Mouse (Mus musculus) embryonic facial prominence, embryonic 13.5 days (tissue): ENCODE results near the gene Bola1. TPM values are rescaled to one million over a fixed set of nuclear protein-coding genes. Genes with fewer than 3 reads are reported as not detected.

Source experiments
- ATAC-seq: fragments of 200-750 bp; cut with Nextera tagmentation; 2 replicates; pipeline ENCODE4 v1.8.0; 2017; ENCODE audit warnings: low read depth; ENCODE audit not compliant: insufficient number of reproducible peaks, insufficient read depth, low FRiP score, low TSS enrichment
- H3K27ac ChIP-seq: fragments of 300-500 bp; sonication (generic); 2 replicates; pipeline ENCODE4 v1.5.1; 2015; ENCODE audit warnings: moderate library complexity, mild to moderate bottlenecking, inconsistent platforms
- H3K27me3 ChIP-seq: fragments of 300-500 bp; sonication (generic); 2 replicates; pipeline ENCODE4 v1.6.1; 2015; ENCODE audit warnings: mild to moderate bottlenecking, inconsistent platforms
- H3K36me3 ChIP-seq: fragments of 300-500 bp; sonication (generic); 2 replicates; pipeline ENCODE4 v1.6.1; 2015; ENCODE audit warnings: mild to moderate bottlenecking, inconsistent platforms
- H3K4me1 ChIP-seq: fragments of 300-500 bp; sonication (generic); 2 replicates; pipeline ENCODE4 v1.6.1; 2015; ENCODE audit warnings: inconsistent platforms
- H3K4me2 ChIP-seq: fragments of 300-500 bp; sonication (generic); 2 replicates; pipeline ENCODE4 v1.6.1; 2015; ENCODE audit warnings: moderate library complexity, mild to moderate bottlenecking, inconsistent platforms
- H3K4me3 ChIP-seq: fragments of 300-500 bp; sonication (generic); 2 replicates; pipeline ENCODE4 v1.5.1; 2015; ENCODE audit warnings: mild to moderate bottlenecking, inconsistent platforms
- H3K9ac ChIP-seq: fragments of 300-500 bp; sonication (generic); 2 replicates; pipeline ENCODE4 v1.6.1; 2015; ENCODE audit warnings: mild to moderate bottlenecking, inconsistent platforms
- H3K9me3 ChIP-seq: fragments of 300-500 bp; sonication (generic); 2 replicates; pipeline ENCODE4 v1.6.1; 2016; ENCODE audit warnings: inconsistent platforms
- WGBS: fragments of 180-500 bp; shearing (Covaris S2); methylation state at CpG from one replicate; pipeline ENCODE4 v1.1.7; 2015; ENCODE audit warnings: mixed read lengths; 5-methylcytosine and 5-hydroxymethylcytosine counted together
- microRNA-seq: library from miRNA; unstranded; fragments of <30 nt; microRNA quantifications from one replicate; pipeline ENCODE4, GENCODE M21; 2016
- polyA plus RNA-seq: library from polyadenylated mRNA; unstranded; fragments of >200 nt; fragmentation: Nextera tagmentation; extraction: Ambion mirVana; gene quantifications from 2 replicates; pipeline ENCODE4 v1.2.1, GENCODE M21; 2015

The Bola1 gene
- polyA plus RNA-seq, 1 experiment from 2014 or later: 55.0 TPM

DNA sequence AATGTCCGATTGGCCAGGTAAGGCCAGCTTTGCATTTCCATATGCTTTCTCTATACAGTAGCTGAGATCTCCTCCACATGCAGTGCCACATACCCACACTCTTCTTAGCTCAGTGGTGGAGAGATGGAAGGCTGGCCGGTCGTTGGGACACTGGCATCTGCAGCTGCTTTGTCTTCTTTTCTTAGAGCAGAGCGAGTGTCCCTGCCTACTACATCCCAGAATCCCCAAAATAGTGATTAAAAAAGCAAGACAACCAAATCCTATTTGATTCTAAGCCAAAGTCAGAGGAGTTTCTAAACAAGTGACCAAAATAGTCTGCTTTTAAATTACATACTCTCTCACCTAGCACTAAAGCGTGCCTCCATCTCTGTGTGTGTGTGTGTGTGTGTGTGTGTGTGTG is 66.9 kb downstream of the Bola1 start:
- ATAC-seq: no peak
- WGBS: 93% methylated on average over 5 of the region's 5 CpGs
- H3K4me1 ChIP-seq: no peaks in the 10 kb centered on the region
- H3K4me3 ChIP-seq: no peak overlapping the region
- peaks cover 58% of the 10 kb centered on the region for H3K36me3 ChIP-seq
- no peak overlapping the region for H3K4me2 ChIP-seq
- H3K9me3 ChIP-seq: no peaks in the 10 kb centered on the region
- H3K9ac ChIP-seq: no peak overlapping the region
- no peak overlapping the region for H3K27ac ChIP-seq
- H3K27me3 ChIP-seq: no peaks in the 10 kb centered on the region

DNA sequence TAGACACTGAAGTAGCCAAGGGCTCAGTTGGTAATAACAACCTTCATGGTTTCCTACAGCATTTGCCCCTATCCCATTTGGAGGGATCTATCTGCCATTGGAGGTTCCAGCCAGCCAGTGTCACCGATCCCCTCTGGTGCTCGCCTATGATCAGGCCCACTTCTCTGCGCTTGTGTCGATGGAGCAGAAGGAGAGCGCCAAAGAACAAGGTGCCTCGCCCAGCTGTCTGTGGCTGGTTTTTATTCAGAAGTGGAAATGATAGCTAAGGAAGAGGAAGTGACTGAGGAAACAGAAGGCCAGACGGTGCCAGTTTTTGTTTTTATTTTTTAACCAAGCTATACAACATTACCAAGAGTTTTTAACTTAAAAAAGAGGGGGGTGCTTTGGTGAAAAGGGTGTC is 67.7 kb downstream of the Bola1 start:
- H3K4me2 ChIP-seq: no peak overlapping the region
- no peaks in the 10 kb centered on the region for H3K9me3 ChIP-seq
- no peak for ATAC-seq
- no peak overlapping the region for H3K9ac ChIP-seq
- no peaks in the 10 kb centered on the region for H3K27me3 ChIP-seq
- H3K4me1 ChIP-seq: no peaks in the 10 kb centered on the region
- no peak overlapping the region for H3K4me3 ChIP-seq
- 86% methylated on average over 7 of the region's 7 CpGs for WGBS
- no peak overlapping the region for H3K27ac ChIP-seq
- peaks cover 58% of the 10 kb centered on the region for H3K36me3 ChIP-seq

DNA sequence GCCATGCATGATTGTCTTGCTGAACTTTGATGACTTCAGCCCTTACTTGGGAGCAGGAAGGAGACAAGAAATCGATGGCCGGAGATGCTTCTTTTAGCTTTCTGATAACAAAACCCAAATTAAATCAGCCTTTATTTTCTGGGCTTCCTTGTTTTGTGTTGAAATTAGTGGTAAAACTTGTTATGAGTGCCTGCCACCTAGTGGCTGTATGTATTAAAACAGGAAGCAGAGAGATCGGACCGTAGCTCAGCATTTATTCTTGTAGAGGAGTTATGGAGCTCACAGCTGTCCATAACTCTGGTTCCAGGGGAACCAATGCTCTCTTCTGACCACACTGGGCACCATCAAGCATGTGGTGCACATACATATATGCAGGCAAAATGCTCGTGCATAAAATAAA is 71.6 kb downstream of the Bola1 start:
- H3K27ac ChIP-seq: no peak overlapping the region
- ATAC-seq: no peak
- no peak overlapping the region for H3K4me3 ChIP-seq
- no peaks in the 10 kb centered on the region for H3K9me3 ChIP-seq
- no peaks in the 10 kb centered on the region for H3K4me1 ChIP-seq
- no peak overlapping the region for H3K9ac ChIP-seq
- peaks cover 52% of the 10 kb centered on the region for H3K36me3 ChIP-seq
- no peaks in the 10 kb centered on the region for H3K27me3 ChIP-seq
- WGBS: 17% methylated on average over 5 of the region's 5 CpGs
- no peak overlapping the region for H3K4me2 ChIP-seq

Small RNAs within 50 kb of the gene (microRNA-seq; reads per million reads assigned to microRNA genes)
- gene Gm44492: not detected
- gene Gm47311: not detected
- gene Gm47313: not detected

Other genes with a start within 250 kb of the Bola1 start
- 41.2 and 47.7 TPM in 2 replicates for gene Plekho1, start 223.7 kb downstream of the Bola1 start, polyA plus RNA-seq
- 41.1 and 55.4 TPM in 2 replicates for gene Vps45, start 161.2 kb downstream of the Bola1 start, polyA plus RNA-seq
- gene Otud7b, start 115.2 kb downstream of the Bola1 start, polyA plus RNA-seq: 20.8 and 23.8 TPM in 2 replicates
- gene Mtmr11, start 57.7 kb downstream of the Bola1 start, polyA plus RNA-seq: 37.3 and 38.2 TPM in 2 replicates
- 163 and 184 TPM in 2 replicates for gene Sf3b4, start 47.4 kb downstream of the Bola1 start, polyA plus RNA-seq
- 7.6 and 8.7 TPM in 2 replicates for gene Sv2a, start 38.6 kb downstream of the Bola1 start, polyA plus RNA-seq
- 1.7 TPM in 1 of 2 replicates, not detected in the other for gene Hist2h2ab, start 156 bp upstream of the Bola1 start, polyA plus RNA-seq
- gene Hist2h2ac, start 1.2 kb upstream of the Bola1 start, polyA plus RNA-seq: 13.2 and 14.1 TPM in 2 replicates
- gene Hist2h2be, start 1.4 kb upstream of the Bola1 start, polyA plus RNA-seq: 8.7 and 12.0 TPM in 2 replicates
- gene Hist2h3c2, start 19.4 kb upstream of the Bola1 start, polyA plus RNA-seq: 6.4 and 10.0 TPM in 2 replicates
- gene Hist2h2aa2, start 20.6 kb upstream of the Bola1 start, polyA plus RNA-seq: 52.8 and 67.0 TPM in 2 replicates
- gene Hist2h2aa1, start 25.8 kb upstream of the Bola1 start, polyA plus RNA-seq: 14.9 and 20.9 TPM in 2 replicates
- gene Hist2h3c1, start 27.0 kb upstream of the Bola1 start, polyA plus RNA-seq: 1.5 TPM in 1 of 2 replicates, not detected in the other
- 11.2 and 12.5 TPM in 2 replicates for gene Hist2h4, start 43.6 kb upstream of the Bola1 start, polyA plus RNA-seq
- 80.9 and 96.2 TPM in 2 replicates for gene Hist2h3b, start 48.9 kb upstream of the Bola1 start, polyA plus RNA-seq
- 13.8 and 13.9 TPM in 2 replicates for gene Hist2h2bb, start 50.0 kb upstream of the Bola1 start, polyA plus RNA-seq
- 2.1 and 2.7 TPM in 2 replicates for gene Fcgr1, start 74.3 kb upstream of the Bola1 start, polyA plus RNA-seq
- gene BC107364, start 232.6 kb upstream of the Bola1 start, polyA plus RNA-seq: 0.20 TPM in 1 of 2 replicates, not detected in the other